Mouse (Mus musculus) C2C12 (cell line): Measurements from ENCODE around the gene Tmem254a.
"Not testable (repeated sequence)": the region's sequence is repeated elsewhere in the genome, so short reads cannot be mapped to it uniquely, and the experiment has no call there.

ENCODE experiments used
- CEBPB ChIP-seq: IDR thresholded peaks from one replicate; pipeline ENCODE4 v1.6.1; 2011; ENCODE audit warnings: low read depth, mild to moderate bottlenecking, control low read depth, moderate library complexity
- CTCF ChIP-seq: IDR thresholded peaks from one replicate; pipeline ENCODE4 v1.5.1; 2011; ENCODE audit not compliant: control insufficient read depth, insufficient read depth, insufficient read length
- MAX ChIP-seq: IDR thresholded peaks from one replicate; pipeline ENCODE4 v1.6.1; 2011; ENCODE audit warnings: mild to moderate bottlenecking, control low read depth
- MYOD1 ChIP-seq: IDR thresholded peaks from one replicate; pipeline ENCODE4 v1.6.1; 2011; ENCODE audit warnings: low read depth; ENCODE audit not compliant: control insufficient read depth, insufficient read length
- MYOG ChIP-seq: IDR thresholded peaks from one replicate; pipeline ENCODE4 v1.6.1; 2011; ENCODE audit not compliant: control insufficient read depth, insufficient read length; ENCODE audit errors: extremely low read depth
- USF1 ChIP-seq: IDR thresholded peaks from one replicate; pipeline ENCODE4 v1.6.1; 2011; ENCODE audit warnings: low read depth, mild to moderate bottlenecking, control low read depth, moderate library complexity

DNA sequence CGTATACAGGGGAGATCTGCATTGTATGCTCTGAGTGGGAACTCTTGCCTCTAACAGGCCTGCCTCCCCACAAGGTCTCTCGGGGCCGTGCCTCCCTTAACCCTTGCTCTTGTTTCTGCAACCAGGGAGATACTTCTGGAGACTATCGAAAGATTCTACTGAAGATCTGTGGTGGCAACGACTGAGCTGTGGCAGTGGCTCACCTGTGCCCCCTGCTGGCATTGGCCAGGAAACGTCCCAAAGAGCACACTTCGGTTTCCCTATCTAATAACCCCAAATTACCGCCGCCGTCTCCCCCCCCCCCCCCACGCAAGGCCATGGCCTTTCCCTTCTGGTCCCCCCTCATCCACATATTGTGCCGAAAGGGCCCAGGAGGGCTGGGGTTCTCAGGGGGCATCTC is 41.6 kb downstream of the Tmem254a start:
- not testable (repeated sequence) for TF ChIP-seq MAX, CTCF, MYOG, CEBPB, USF1, MYOD1
